In the genomic region with DNA sequence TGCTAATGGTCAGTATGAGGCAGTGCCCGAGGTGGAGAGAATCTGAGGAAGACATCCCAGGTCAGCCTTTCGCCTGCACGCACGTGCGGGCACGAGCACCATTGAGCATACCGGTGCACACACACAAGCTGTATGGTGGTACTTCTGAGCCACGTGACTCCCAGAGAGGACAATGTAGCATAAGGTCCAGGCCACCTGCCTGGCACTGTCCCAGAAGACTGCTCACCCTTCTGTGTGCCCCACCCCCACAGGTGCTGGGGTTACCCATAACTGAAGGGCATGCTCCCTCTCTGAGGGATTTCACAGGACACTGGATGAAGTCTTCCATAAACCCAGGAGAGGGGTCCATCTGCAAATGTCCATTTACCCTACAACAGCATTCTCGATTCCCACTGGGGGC, we compare ENCODE assay signal across 23 mouse cellular contexts. TPM values are rescaled to one million over a fixed set of nuclear protein-coding genes. Genes with fewer than 3 reads are reported as not detected.
DNase-seq lines count a peak whose midpoint lies in the region; ATAC-seq lines count a peak whose summit lies in the region.
"Had no signal": no experiment of that assay in that cellular context is flagged by ENCODE, and none has a peak within 500 bp of the region (broad histone marks: within the 10 kb centered on the region; RNA-seq: fewer than 3 reads in every experiment).

No protein-coding gene starts in this region.

- H3K27me3 ChIP-seq in forebrain, embryonic 15.5 days = no peaks in the 10 kb centered on the region; the same call in 1 of the 2 replicates
- H3K27me3 ChIP-seq in forebrain, embryonic 11.5 days (ENCODE audit: control insufficient read depth, insufficient read depth, low read length) = peaks cover 10% of the 10 kb centered on the region
- H3K27me3 ChIP-seq in midbrain, embryonic 16.5 days (ENCODE audit: control insufficient read depth, insufficient read depth, low read depth, low read length) = no peaks in the 10 kb centered on the region
- H3K27me3 ChIP-seq: hindbrain, embryonic 15.5 days had no signal

- no peaks in the 10 kb centered on the region for H3K36me3 ChIP-seq in forebrain, embryonic 15.5 days
- no peaks in the 10 kb centered on the region for H3K36me3 ChIP-seq in forebrain, embryonic 11.5 days (ENCODE audit: control insufficient read depth, insufficient read depth, low read length)
- peaks cover 7% of the 10 kb centered on the region for H3K36me3 ChIP-seq in midbrain, embryonic 16.5 days (ENCODE audit: control insufficient read depth, insufficient read depth, low read length)
- H3K36me3 ChIP-seq: embryonic facial prominence, embryonic 12.5 days; G1E; heart, embryonic 15.5 days had no signal

- DNase-seq in cerebellum, adult 9-11 months = peak; percentile 49
- DNase-seq in cerebellum, adult 8-10 months = no peak
- no peak for DNase-seq in forebrain, embryonic 11.5 days (ENCODE audit: low spot score)
- DNase-seq: adrenal gland, adult 8-10 months; adrenal gland, postnatal 36 days; B cell, adult 2 months; cerebellum, adult 2 months; gastrocnemius, postnatal 14 days; heart, adult 2 months; heart, postnatal 14 days had no signal

- no peak overlapping the region for H3K4me2 ChIP-seq in forebrain, embryonic 15.5 days (replicated peaks)
- H3K4me2 ChIP-seq in forebrain, embryonic 11.5 days (ENCODE audit: low read depth, low read length, severe bottlenecking) = no peak overlapping the region
- peak overlapping the region; percentile 65 for H3K4me2 ChIP-seq in midbrain, embryonic 16.5 days (ENCODE audit: low read length)
- H3K4me2 ChIP-seq: embryonic facial prominence, embryonic 12.5 days; heart, embryonic 11.5 days; heart, embryonic 15.5 days had no signal

- no peak overlapping the region for H3K4me3 ChIP-seq in forebrain, embryonic 15.5 days
- H3K4me3 ChIP-seq in forebrain, embryonic 11.5 days (ENCODE audit: low read depth, low read length) = no peak overlapping the region
- no peak overlapping the region for H3K4me3 ChIP-seq in midbrain, embryonic 16.5 days (ENCODE audit: low read depth, low read length)
- H3K4me3 ChIP-seq: embryonic facial prominence, embryonic 12.5 days; heart, adult 2 months; heart, embryonic 15.5 days; hindbrain, embryonic 15.5 days had no signal

- 91% methylated on average over 9 of the region's 9 CpGs for WGBS in forebrain, embryonic 15.5 days
- 90% methylated on average over 9 of the region's 9 CpGs for WGBS in forebrain, embryonic 11.5 days
- 90% methylated on average over 9 of the region's 9 CpGs for WGBS in midbrain, embryonic 16.5 days

- peaks cover 19% of the 10 kb centered on the region; the same call in 1 of the 2 replicates for H3K4me1 ChIP-seq in forebrain, embryonic 15.5 days
- H3K4me1 ChIP-seq in forebrain, embryonic 11.5 days (replicated peaks; ENCODE audit: control insufficient read depth, insufficient read depth, low read length) = peaks cover 4% of the 10 kb centered on the region; the same call in 1 of the 2 replicates
- H3K4me1 ChIP-seq in midbrain, embryonic 16.5 days (ENCODE audit: control insufficient read depth, insufficient read depth, low read length) = peaks cover 33% of the 10 kb centered on the region

- peak overlapping the region; percentile 66; the same call in 1 of the 2 replicates for H3K27ac ChIP-seq in forebrain, embryonic 15.5 days (replicated peaks)
- H3K27ac ChIP-seq in forebrain, embryonic 11.5 days (ENCODE audit: low read depth, low read length) = no peak overlapping the region
- H3K27ac ChIP-seq in midbrain, embryonic 16.5 days (ENCODE audit: low read length) = no peak overlapping the region; the same call in 1 of the 2 replicates
- H3K27ac ChIP-seq: embryonic facial prominence, embryonic 12.5 days; heart, adult 2 months; heart, embryonic 15.5 days had no signal

- H3K9ac ChIP-seq in forebrain, embryonic 15.5 days (replicated peaks) = no peak overlapping the region
- no peak overlapping the region for H3K9ac ChIP-seq in forebrain, embryonic 11.5 days (ENCODE audit: low read length)
- H3K9ac ChIP-seq in midbrain, embryonic 16.5 days (ENCODE audit: low read depth, low read length) = no peak overlapping the region
- H3K9ac ChIP-seq: embryonic facial prominence, embryonic 12.5 days; heart, embryonic 15.5 days; hindbrain, embryonic 15.5 days had no signal

- no peak for ATAC-seq in forebrain, embryonic 15.5 days (replicated peaks)
- no peak for ATAC-seq in forebrain, embryonic 11.5 days (replicated peaks; ENCODE audit: low FRiP score)
- 0 out of 2 replicates have a peak, but pooled peaks have one; percentile 13 for ATAC-seq in erythroblast, adult 5-6 weeks (replicated peaks; ENCODE audit: low FRiP score, poor library complexity, severe bottlenecking)
- no peak for ATAC-seq in midbrain, embryonic 16.5 days
- no peak for ATAC-seq in erythroid progenitor cell, adult 5-6 weeks (replicated peaks; ENCODE audit: low FRiP score, poor library complexity, severe bottlenecking)
- ATAC-seq: CD4-positive, CD25-positive, alpha-beta regulatory T cell, adult 4 months; intestine, embryonic 16.5 days had no signal

- no peaks in the 10 kb centered on the region for H3K9me3 ChIP-seq in forebrain, embryonic 15.5 days
- H3K9me3 ChIP-seq in forebrain, embryonic 11.5 days (ENCODE audit: control insufficient read depth, low read length) = no peaks in the 10 kb centered on the region
- no peaks in the 10 kb centered on the region for H3K9me3 ChIP-seq in midbrain, embryonic 16.5 days (replicated peaks; ENCODE audit: control insufficient read depth, low read length, poor library complexity, severe bottlenecking)
- H3K9me3 ChIP-seq: embryonic facial prominence, embryonic 12.5 days; G1E; heart, embryonic 15.5 days; hindbrain, embryonic 15.5 days had no signal

RNA-seq across cellular contexts. Expression of gene Tmem130, which starts 4.2 kb away (rescaled TPM):
- polyA plus RNA-seq in forebrain, embryonic 15.5 days (2015; fragmentation: Nextera tagmentation; extraction: Ambion mirVana) = 132 and 153 TPM in 2 replicates
- polyA plus RNA-seq in forebrain, embryonic 11.5 days (2014; fragmentation: Nextera tagmentation; extraction: Ambion mirVana) = 14.5 and 16.0 TPM in 2 replicates
- total RNA-seq in erythroblast, adult 5-6 weeks (2015; ENCODE audit: low replicate concordance) = not detected in 2 replicates
- total RNA-seq in erythroblast, adult 5-6 weeks (2017; ENCODE audit: low replicate concordance) = not detected in 2 replicates
- polyA plus RNA-seq in midbrain, embryonic 16.5 days (2015; fragmentation: Nextera tagmentation; extraction: Ambion mirVana) = 534 and 580 TPM in 2 replicates
- total RNA-seq in erythroid progenitor cell, adult 5-6 weeks (2015; ENCODE audit: low replicate concordance) = not detected in 2 replicates
- total RNA-seq in erythroid progenitor cell, adult 5-6 weeks (2017; ENCODE audit: low replicate concordance) = not detected in 2 replicates
- total RNA-seq: G1E; gastrocnemius, adult 18-20 months; gastrocnemius, postnatal 14 days; hematopoietic stem cell, adult 5-6 weeks had no signal
- polyA plus RNA-seq: CD4-positive, CD25-positive, alpha-beta regulatory T cell, adult 4 months had no signal

RNA-seq across cellular contexts. Expression of gene Trrap, which starts 10.1 kb away (rescaled TPM):
- polyA plus RNA-seq in forebrain, embryonic 15.5 days (2015; fragmentation: Nextera tagmentation; extraction: Ambion mirVana) = 75.8 and 82.2 TPM in 2 replicates
- 116 and 137 TPM in 2 replicates for polyA plus RNA-seq in forebrain, embryonic 11.5 days (2014; fragmentation: Nextera tagmentation; extraction: Ambion mirVana)
- total RNA-seq in erythroblast, adult 5-6 weeks (2015; ENCODE audit: low replicate concordance) = 17.7 and 33.9 TPM in 2 replicates
- 14.5 and 16.5 TPM in 2 replicates for total RNA-seq in erythroblast, adult 5-6 weeks (2017; ENCODE audit: low replicate concordance)
- 71.4 and 77.7 TPM in 2 replicates for polyA plus RNA-seq in midbrain, embryonic 16.5 days (2015; fragmentation: Nextera tagmentation; extraction: Ambion mirVana)
- total RNA-seq in erythroid progenitor cell, adult 5-6 weeks (2015; ENCODE audit: low replicate concordance) = 33.9 and 73.4 TPM in 2 replicates
- 22.2 and 29.5 TPM in 2 replicates for total RNA-seq in erythroid progenitor cell, adult 5-6 weeks (2017; ENCODE audit: low replicate concordance)
